Mouse (Mus musculus): ENCODE data around the gene Atox1.

GRCm38 (mm10) chr11:55438031-55438430, 23.0 kb downstream of the Atox1 start:
- TF ChIP-seq CTCF (IDR thresholded peaks at IDR 0.05; ENCODE audit: borderline replicate concordance, insufficient read depth, low read length) = no peak
- TF ChIP-seq POLR2A (IDR thresholded peaks at IDR 0.05; ENCODE audit: low read depth, low read length) = no peak

Data from embryonic fibroblast, embryonic 13.5 days (primary cell).